Mouse (Mus musculus) R1 (cell line): ENCODE data around the gene Jmjd8.
A peak's percentile ranks its signal among the peaks of the same experiment; 100 is the strongest.
"Not testable (repeated sequence)": the region's sequence is repeated elsewhere in the genome, so short reads cannot be mapped to it uniquely, and the experiment has no call there.

ENCODE experiments used
- DNase-seq: peaks from one replicate; pipeline ENCODE4 v3.0.0-alpha.2; 2018; ENCODE audit warnings: low read depth, low spot score

The Jmjd8 gene

DNA sequence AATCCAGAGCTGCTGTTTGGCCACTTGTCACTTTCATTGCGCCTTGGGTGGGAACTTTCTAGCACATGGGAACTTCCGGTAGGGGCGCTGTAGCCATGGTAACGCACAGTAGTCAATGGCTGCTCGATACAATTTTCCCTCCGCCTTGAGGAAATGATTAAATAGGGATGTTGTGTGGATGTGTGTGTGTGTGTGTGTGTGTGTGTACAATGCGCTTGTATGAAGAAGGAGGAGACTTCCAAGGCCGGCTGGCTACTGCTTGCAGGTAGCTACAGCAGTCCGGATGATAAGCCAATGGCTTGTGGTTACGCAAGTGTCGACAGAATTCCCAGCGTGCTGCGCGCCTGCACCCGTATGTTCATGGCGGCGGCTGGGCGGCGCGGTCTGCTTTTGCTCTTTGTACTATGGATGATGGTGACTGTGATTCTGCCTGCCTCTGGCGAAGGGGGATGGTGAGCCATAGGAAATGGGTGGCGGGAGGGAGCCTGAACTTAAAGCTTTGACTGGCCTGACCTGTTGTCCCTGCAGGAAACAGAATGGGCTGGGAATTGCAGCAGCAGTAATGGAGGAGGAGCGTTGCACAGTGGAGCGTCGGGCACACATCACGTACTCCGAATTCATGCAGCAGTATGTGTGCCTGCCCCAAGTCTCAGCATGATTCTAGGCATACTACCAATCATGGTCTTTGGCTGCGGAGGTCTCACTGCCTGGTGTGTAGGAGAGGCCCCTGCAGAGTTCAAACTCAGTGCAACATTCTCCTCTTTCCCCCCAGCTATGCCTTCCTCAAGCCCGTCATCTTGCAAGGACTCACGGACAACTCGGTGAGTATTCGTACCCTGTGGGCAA, at the start of gene Jmjd8:
Gene Jmjd8 (plus strand): TSS at position 156 of the 846 bp plus-strand sequence.
- DNase-seq: peak; percentile 88

DNA sequence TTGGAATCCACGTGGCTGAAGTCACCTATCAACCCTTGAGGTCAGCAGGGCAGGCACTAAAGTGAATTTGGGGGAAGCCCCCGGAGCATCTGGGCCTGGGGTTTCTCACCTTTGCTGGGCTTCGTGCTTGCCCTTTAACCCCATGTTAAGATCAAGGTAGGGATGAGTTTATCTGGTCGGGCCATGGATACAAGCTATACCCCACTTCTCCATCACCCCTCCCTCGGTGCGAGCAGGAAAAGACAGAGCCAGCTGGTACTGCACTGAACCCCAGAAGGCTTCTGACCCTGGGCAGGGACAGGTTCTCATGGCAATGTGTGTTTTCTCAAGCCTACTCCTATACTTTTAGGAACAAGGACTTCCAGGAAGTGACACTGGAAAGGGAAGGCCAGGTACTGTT, 47.3 kb upstream of the Jmjd8 start:
- no peak for DNase-seq

DNA sequence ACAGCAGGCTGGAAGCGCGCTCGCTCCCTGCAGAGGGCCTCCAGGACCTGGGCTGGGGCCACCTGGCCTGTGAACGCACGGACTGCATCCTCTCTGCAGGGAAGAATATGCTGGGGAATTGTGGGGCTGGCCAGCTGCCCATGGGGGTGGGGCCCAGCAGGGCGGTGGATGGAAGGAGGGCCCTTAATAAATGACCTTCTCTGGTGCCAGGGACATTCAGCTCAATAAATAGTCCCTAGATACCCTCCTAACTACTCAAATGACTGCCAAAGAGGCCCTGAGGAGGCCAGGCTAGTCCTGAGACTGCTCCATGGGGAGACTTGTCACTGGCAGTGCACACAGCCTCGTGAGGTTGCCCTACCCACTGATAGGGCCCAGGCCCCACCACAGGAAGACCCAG, 45.6 kb upstream of the Jmjd8 start:
- no peak for DNase-seq

DNA sequence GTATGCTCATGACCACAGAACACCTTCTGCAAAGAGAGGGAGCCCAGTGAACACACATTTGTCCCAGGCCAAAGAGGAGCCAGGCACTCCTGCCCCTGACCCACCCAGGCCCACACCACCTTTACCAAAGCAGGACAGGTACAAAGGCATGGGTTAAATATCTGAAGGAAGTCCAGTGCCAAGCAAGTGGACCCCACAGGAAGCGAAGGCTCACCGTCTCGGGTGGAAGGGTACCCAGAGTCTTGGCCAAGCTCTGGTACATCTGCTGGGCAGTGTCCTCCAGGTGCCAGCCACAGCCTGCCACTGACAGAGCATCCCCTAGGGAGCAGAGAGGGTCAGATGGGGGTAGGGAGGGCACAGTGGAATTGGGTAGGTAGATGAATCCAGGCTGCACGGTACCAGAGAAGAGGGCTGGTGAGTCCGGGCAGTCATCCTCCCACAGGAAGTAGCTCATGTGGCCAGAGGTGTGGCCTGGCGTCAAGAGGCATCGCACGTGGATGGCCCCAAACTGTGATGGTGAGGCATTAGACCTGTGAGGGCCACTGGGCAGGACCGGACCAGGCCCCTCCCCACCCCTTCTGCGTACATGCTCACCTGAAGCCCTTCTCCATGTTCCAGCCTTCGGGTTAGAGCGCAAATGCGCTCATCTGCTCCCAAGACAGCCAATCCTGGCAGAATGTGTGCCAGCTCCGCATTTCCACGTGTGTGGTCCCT, 44.6 kb upstream of the Jmjd8 start:
- no peak for DNase-seq

DNA sequence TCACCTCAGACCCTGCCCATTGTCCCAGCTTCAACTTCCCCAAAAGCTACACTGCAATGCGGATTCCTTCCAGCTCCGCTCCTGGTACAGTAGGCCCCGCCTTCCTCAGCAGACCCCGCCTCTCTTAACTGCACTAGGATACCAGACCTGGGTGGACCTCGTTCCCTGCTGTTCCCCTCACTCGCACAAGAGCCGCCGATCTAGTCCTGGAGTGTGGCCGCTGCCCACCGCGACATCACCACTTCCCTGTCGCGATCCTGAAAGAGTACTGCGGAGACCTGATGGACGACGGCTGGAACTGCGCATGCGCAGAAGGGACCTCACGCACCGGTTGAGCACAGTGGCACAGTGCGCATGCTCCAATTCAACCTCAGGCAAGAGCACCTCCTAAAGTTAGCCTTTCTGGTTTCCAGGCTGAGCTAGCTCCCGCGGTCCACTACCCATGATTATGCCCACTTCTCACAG, 43.4 kb upstream of the Jmjd8 start, which contains the start of gene Haghl:
Gene Haghl (minus strand): TSS at position 393 of the 465 bp plus-strand sequence.
- DNase-seq: peak; percentile 95

DNA sequence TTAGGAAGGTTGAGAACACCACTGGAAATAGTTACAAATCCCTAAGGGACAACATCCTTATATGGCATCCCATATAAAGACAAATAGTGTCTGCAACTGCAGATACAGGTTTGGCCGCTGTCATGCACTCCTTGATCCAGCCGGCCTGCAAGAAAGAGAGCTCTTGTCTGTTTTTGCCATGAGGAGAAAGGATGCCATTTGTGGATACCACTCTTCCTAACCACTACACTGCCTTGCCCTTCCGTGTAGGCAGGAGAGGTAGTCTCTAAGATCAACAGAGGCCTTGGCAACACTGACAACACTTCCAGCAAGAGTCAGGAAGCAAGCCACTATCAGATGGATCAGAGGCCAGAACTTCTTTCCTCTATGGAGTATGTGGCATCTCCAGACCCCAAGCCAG, 42.4 kb upstream of the Jmjd8 start, which contains the start of gene Ccdc78:
Gene Ccdc78 (plus strand): TSS at position 301 of the 400 bp plus-strand sequence.
- DNase-seq: no peak

DNA sequence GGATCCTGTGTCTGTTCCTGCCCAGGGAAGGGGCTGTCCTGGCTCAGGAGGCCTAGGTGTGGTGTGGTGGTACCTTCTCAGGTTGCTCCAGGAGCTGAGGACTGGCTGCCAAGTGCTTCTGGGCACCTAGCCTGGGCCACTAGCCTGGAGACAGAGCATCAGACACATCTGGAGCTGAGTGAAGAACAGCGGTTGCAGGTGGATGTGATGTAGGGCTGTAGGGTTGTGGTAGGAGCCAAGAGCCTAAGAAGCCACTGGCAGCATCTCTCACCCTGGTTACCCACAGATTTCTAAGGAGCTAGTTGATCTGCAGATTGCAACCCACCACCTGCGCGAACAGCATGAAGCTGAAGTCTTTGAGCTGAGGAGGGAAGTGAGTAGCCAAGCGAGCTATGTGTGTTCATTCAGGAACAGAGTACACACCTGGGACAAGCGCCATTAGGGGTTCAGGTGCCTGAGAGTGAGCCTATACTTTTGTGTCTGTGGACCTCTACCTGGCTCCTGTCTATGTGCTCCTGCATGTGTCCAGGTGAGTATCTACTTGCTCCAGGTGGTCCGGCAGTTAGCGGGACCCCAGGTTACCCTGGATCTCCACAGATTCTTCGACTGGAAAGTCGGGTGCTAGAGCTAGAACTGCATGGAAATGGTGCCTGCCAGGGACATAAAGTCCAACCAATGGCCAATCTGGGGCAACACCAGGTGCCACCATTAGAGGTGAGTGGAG, 41.7 kb upstream of the Jmjd8 start:
- DNase-seq: no peak

DNA sequence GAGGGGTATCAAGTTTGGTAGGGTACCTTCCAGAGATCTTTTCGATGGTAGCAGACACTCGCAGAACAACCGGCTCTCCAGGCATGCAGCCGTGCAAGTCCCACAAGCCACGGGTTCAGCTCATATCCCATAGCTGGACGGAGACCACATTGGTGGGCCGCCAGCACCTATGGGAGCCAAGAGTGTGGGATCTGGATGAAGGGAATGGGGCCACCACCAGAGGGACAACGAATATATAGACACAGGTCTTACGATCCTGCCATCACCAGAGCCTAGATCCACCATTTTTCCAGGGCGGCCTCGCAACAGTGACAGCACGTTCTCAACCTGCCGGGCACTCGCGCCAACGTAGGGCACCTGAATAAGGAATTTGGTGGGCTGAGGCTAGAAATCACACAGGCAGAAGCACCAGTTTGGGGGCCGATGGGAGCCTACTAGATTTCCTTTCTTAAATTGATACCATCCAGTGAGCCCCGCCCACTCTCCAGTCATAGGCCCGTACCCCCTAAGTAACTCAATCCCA, 37.3 kb upstream of the Jmjd8 start:
- DNase-seq: no peak

DNA sequence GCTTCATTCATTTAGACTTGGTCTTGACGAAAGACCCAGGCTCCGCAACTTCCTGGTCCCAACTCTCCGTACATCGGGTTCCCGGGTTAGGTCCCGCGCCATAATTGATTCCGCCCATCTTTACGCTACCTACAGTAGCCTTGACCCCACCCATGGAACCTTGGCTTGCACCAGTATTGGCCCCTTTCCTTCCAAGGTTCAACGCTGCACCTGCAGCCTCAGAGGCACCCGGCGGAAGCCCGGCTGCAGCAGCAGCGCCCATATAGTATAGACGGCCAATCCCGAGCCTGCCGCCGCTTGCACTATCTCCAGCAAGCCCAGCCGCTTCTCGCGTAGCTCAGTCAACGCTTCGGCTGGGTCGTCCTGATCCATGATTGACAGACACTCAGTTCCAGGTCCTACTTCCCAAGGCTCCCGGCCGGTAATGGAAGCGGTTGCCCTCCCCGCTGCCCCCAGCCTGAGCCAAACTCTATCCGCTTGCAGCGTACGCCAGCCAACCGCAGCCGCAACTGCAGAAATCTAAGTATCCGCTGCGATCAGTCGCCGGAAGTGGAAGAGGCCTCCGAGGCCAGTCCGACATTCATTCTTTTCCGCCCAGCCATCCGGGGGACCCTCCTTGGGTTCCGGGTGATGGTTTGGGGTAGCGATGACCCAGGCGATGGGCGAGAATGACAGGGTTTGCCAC, 36.7 kb upstream of the Jmjd8 start:
- peak; percentile 87 for DNase-seq

DNA sequence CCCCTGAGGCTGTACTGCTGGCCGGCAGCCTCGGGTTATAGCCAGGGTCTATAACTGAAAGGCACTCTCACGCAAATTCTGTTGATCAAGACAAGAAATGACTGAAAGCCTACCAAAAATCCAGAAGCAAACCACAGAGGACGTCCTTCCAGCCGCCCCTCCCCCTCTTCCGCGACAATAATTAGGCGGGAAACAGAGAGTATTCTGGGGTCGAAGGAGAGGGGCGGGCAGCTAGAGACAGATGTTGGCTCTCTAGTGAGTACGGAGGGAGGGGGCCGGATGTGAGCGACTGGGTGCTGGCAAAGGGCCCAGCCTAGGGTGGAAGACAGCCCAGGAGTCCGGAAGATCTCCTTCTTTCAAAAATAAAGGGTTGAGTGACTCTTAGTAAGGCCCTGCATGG, 36.1 kb upstream of the Jmjd8 start, which contains the start of gene Fam173a:
Gene Fam173a (minus strand): TSS at position 287 of the 400 bp plus-strand sequence.
- peak; percentile 56 for DNase-seq

DNA sequence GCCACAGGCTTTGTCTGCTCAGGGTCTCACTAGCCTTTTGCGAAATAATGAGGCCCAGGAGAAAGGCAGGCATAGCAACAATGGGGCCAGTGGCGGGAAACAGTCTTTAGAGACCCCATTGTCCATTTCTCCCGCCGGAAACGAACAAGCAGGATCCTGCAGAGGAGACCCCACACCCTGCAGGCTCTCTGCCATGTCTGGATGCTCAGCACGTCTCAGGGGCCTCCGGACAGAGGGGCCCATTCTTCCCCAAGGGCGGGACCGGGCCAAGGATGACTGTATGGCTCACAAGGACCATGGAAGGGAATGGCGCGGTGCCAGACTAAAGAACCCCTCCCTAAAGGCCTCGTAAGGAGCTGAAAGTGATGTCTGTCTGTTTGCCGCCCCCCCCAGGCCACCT, 34.5 kb upstream of the Jmjd8 start:
- DNase-seq: no peak

DNA sequence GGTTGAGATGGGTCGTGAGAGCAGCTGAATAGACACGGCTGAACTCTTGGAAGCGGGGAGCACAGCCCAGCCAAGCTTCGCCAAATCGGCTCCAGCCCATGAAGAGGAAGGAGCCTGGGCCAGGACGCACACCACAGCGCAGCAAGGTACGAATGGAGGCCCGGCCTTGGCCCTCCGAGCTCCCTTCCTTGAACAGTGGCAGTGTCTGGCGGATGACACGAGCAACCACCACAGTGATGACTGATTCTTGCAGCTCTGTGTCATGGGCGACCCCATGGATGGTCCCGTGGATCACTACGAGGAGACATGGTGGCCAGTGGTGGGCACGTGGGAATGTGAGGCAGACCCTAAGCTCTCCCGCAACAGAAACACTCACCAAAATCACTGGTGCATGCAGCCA, 33.7 kb upstream of the Jmjd8 start:
- no peak for DNase-seq

DNA sequence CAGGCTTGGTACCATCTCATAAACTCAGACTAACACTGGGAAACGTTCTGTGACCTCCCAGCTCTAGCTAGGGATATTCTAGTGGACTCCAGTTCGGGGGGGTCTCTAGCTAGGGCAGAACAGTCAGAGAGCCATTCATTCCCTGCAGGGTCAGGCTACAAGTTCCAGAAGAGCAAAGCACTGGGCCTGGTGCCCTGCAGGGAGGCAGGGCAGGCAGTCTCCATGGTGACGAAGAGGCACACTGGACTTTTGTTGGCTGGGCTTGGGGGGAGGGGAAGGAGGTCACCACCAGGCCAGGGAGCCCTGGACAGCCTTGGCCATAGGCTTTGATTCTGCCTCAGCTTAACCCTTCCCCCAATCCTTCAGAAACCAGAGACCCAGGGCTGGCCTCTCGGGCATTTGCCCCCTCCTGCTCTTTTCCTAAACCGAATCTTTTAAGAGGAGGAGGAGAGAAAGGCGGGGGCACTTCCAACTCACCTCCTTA, 33.0 kb upstream of the Jmjd8 start, which contains the start of gene AC134908.4:
Gene AC134908.4 (minus strand): TSS at position 51 of the 484 bp plus-strand sequence.
- DNase-seq: no peak

DNA sequence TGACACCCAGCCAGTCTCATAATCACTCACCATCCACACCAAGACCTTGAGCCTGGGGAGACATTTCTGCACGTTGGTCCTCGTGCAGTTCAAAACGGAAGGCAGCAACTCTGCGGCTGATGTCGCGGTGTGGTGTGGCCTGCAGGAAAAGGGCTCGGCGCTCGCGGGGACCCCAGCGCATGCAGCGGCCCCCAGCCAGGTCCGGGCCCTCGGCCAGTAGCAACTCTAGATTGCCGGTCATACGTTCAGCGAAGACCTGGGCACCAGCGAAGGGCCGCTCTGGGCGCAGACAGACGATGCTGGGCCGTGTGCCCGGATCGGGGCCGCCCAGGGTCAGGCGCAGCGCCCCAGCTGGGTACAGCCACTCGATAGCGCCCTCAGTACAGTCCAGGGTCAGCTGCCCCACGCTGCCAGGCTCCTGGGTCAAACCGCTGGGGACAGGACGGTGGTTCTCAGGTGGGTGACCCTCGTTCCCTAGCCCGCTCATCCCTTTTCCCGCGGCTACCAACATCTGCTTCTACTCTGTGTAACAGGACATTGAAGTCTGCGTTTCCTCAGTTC, 32.4 kb upstream of the Jmjd8 start:
- peak; percentile 32 for DNase-seq

DNA sequence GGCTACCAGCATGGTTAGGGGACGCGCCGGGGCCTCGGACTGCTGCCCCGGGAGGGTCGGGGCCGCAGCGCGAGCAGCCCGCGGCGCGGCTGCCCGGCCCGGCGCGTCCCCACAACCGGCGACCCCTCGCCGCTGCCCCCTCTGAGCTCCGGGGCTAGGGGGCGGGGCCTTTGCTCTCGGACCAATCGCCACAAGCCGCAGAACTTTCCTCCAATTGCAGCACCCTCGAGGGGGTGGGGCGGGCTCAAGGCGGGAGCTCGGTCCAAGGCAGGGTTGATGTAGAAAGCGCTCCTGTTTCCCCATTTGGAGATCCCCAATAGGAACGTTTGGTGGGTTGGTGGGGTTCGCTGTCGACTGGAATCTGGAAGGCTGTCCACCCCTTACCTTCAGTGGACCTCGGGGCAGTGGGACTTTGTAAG, 31.7 kb upstream of the Jmjd8 start, which contains the start of gene Metrn:
Gene Metrn (minus strand): TSS at position 186 of the 419 bp plus-strand sequence.
- DNase-seq: peak; percentile 90

DNA sequence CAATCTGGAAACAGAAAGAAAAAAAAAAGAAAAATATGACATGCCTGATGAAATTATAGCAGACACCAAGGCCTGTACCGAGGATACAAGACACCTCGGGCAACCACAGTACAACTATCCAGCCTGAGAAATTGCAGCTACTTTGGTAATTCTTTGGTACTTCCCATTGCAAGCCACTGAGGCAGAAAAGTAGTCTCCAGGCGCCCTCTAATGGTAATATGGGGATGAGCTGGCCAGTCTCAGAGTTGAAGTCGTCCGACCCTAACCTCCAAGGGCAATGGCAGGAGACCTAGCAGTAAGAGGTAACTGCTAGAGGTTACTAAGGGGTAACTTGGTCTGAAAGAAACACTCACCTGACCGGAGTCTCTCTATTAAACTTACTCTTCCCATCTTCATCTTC, 27.6 kb upstream of the Jmjd8 start:
- DNase-seq: peak; percentile 84

DNA sequence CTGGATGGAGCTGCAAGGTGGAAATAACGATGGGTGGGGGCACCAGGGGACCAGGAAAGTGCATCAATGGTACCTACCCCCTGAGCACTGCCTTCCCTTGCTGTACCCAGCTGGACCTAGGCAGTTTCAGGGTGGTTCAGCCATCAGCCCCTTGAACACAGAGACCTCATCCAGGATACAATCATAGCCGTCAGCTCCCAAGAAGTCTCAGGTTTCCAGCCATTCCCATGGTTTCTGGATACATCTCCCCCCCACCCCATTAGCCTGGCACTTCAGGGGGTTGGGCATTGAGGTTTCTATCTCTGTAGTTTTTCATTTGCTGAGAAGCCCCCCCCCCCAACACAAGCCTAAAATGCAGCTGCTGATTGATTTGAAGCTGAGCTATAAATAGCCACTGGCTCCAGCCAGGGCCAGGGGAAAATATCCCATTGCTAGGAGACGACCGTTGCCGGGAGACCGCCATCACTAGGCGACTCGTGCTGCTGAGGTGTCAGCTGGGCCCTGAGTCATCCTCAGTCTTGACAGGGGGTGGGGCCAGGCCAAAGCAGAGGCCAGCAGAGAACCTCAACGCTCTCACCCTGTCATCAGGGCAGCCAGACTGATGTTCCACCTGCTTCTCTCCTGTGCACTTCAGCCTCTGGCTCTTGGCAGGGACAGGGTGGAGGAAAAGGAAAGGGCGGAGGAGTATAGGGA, 25.7 kb upstream of the Jmjd8 start:
- DNase-seq: peak; percentile 59

DNA sequence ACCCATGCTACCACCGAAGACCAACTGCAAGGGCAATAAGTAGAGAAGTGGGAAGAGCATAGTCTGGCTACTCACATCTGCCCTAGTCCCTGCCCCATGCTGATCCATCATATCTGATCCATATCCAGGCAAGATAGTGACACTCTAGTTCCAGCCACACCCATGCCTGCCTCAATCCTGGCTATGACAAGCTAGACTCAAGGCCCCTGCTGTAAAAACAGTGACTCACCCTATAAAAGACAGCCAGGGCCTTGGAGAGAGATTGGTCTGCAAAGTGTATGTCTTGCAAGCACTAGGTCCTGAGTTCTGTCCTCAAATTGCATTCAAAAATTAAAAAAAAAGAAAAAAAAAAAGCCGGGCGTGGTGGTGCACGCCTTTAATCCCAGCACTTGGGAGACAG, 22.2 kb upstream of the Jmjd8 start:
- DNase-seq: no peak

DNA sequence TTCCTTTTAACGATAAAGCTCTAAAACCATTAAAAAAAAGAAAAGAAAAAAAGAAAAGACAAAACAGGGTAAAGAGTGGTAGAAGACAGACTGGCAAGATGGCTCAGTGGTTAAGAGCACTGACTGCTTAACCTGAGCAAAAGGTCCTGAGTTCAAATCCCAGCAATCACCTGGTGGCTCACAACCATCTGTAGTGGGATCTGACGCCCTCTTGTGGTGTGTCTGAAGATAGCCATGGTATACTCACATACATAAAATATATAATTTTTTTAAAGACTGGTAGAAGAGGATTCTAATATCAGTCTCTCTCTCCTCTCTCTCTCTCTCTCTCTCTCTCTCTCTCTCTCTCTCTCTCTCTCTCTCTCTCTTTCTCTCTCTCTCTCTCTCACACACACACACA, 21.2 kb upstream of the Jmjd8 start:
- not testable (repeated sequence) for DNase-seq

DNA sequence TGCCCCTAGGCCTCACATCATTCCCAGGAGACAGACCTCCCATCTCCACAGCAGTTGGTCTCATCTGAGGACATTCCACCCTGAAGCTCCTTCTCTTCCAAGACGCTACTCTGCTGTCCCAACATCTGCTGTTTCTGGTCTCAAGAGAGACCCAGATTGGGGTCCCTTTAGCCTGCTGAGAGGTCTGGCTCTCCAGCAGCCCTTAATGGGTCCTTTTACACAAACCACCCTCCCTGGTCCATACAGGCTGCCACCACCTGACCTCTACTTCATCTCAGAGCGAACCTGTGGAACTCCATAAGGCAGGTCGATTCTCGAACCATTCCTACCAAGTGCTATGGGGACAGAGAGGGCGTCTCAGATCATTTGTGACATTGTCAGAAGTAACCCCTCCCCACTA, 20.6 kb upstream of the Jmjd8 start:
- no peak for DNase-seq
